Mouse (Mus musculus): Measurements from ENCODE around the gene Cnot8. TPM values are rescaled to one million over a fixed set of nuclear protein-coding genes. Genes with fewer than 3 reads are reported as not detected.
A peak's percentile ranks its signal among the peaks of the same experiment; 100 is the strongest.

Gene Cnot8
- polyA plus RNA-seq, 1 experiment from 2014 or later: 46.2 TPM

GRCm38 (mm10) chr11:58126397-58127160 is 22.6 kb downstream of the Cnot8 start:
- Histone ChIP-seq H3K4me1 (replicated peaks; ENCODE audit: control insufficient read depth, insufficient read depth, low read length) (no peaks in the 10 kb centered on the region), H3K4me3 (ENCODE audit: low read depth, low read length) (no peak overlapping the region), H3K36me3 (ENCODE audit: control insufficient read depth, insufficient read depth) (peaks cover 48% of the 10 kb centered on the region), H3K9ac (ENCODE audit: low read depth, low read length) (no peak overlapping the region), H3K9me3 (ENCODE audit: control insufficient read depth) (no peaks in the 10 kb centered on the region), H3K27ac (ENCODE audit: low read depth, low read length) (peak overlapping the region; percentile 76), H3K27me3 (replicated peaks; ENCODE audit: control insufficient read depth, insufficient read depth, low read length) (no peaks in the 10 kb centered on the region), H3K4me2 (replicated peaks; ENCODE audit: low read depth) (no peak overlapping the region)
- TF ChIP-seq CTCF (IDR thresholded peaks at IDR 0.05; ENCODE audit: low read depth): peak; percentile 43
- peak; percentile 26; the same call in 1 of the 2 replicates for ATAC-seq
- WGBS: 61% methylated on average over 7 of the region's 7 CpGs

GRCm38 (mm10) chr11:58127544-58127943 is 23.6 kb downstream of the Cnot8 start:
- peaks cover 46% of the 10 kb centered on the region for H3K36me3 ChIP-seq (ENCODE audit: control insufficient read depth, insufficient read depth)
- no peaks in the 10 kb centered on the region for H3K27me3 ChIP-seq (replicated peaks; ENCODE audit: control insufficient read depth, insufficient read depth, low read length)
- peak overlapping the region; percentile 76 for H3K27ac ChIP-seq (ENCODE audit: low read depth, low read length)
- H3K9ac ChIP-seq (ENCODE audit: low read depth, low read length): no peak overlapping the region
- no peaks in the 10 kb centered on the region for H3K9me3 ChIP-seq (ENCODE audit: control insufficient read depth)
- H3K4me1 ChIP-seq (replicated peaks; ENCODE audit: control insufficient read depth, insufficient read depth, low read length): no peaks in the 10 kb centered on the region
- no peak overlapping the region for H3K4me3 ChIP-seq (ENCODE audit: low read depth, low read length)
- TF ChIP-seq CTCF (IDR thresholded peaks at IDR 0.05; ENCODE audit: low read depth): no peak
- 50% methylated on average over 2 of the region's 2 CpGs for WGBS
- H3K4me2 ChIP-seq (replicated peaks; ENCODE audit: low read depth): no peak overlapping the region
- peak; percentile 67 for ATAC-seq

DNA sequence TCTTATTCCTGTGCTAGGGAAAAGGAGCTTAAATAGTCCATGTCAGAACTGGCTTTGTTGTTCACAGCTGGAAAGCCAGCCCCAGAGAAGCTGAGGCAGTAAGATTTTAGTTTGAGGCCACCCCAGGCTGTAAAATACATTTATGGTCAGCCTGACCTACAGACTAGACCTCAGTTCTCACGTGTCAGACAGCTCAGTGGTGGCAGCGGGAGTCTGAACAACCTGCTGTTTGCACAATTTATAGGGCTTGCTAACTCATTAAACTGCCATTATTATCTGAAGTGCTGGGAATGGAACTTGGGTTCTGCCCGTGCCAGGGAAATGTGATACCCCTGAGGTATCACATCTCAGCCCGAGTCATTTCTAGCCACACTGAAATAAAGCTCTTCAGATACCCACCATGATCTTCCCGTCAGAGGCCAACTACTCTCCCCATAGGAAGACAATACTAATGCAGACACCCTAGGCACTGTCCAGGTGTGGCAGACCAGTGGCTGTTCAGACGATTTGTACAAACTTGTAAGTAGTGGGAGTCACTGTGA is 25.4 kb downstream of the Cnot8 start:
- Histone ChIP-seq H3K27me3 (replicated peaks; ENCODE audit: control insufficient read depth, insufficient read depth, low read length) (no peaks in the 10 kb centered on the region), H3K4me1 (replicated peaks; ENCODE audit: control insufficient read depth, insufficient read depth, low read length) (no peaks in the 10 kb centered on the region), H3K4me2 (replicated peaks; ENCODE audit: low read depth) (no peak overlapping the region), H3K9me3 (ENCODE audit: control insufficient read depth) (no peaks in the 10 kb centered on the region), H3K4me3 (ENCODE audit: low read depth, low read length) (no peak overlapping the region), H3K36me3 (ENCODE audit: control insufficient read depth, insufficient read depth) (peaks cover 56% of the 10 kb centered on the region), H3K27ac (ENCODE audit: low read depth, low read length) (peak overlapping the region; percentile 64), H3K9ac (ENCODE audit: low read depth, low read length) (no peak overlapping the region)
- peak; percentile 56 for ATAC-seq
- 42% methylated on average over 6 of the region's 6 CpGs for WGBS
- TF ChIP-seq CTCF (IDR thresholded peaks at IDR 0.05; ENCODE audit: low read depth): no peak

DNA sequence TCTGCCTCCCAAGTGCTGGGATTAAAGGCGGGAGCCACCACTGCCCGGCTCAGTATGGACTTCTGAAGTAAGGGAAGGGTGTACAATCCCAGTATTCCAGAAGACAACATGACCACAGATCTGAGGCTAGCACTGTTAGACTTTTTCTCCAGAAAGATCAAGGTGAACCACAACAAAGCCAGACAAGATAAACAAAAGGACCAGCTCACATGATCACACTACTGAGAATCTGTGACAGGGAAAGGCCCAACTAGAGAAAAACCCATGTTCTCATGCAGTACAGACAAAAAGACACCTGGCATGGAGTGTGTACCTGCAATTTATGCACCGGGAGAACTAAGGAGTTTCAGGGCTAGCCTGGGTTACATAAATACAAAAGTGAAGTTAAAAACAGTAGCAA is 28.1 kb downstream of the Cnot8 start:
- WGBS: 98% methylated on average over 3 of the region's 3 CpGs
- H3K36me3 ChIP-seq (ENCODE audit: control insufficient read depth, insufficient read depth): peaks cover 64% of the 10 kb centered on the region

GRCm38 (mm10) chr11:58134869-58135268 is 30.9 kb downstream of the Cnot8 start:
- Histone ChIP-seq H3K9me3 (ENCODE audit: control insufficient read depth) (no peaks in the 10 kb centered on the region), H3K27ac (ENCODE audit: low read depth, low read length) (no peak overlapping the region), H3K4me1 (replicated peaks; ENCODE audit: control insufficient read depth, insufficient read depth, low read length) (no peaks in the 10 kb centered on the region), H3K27me3 (replicated peaks; ENCODE audit: control insufficient read depth, insufficient read depth, low read length) (no peaks in the 10 kb centered on the region), H3K4me3 (ENCODE audit: low read depth, low read length) (no peak overlapping the region), H3K36me3 (ENCODE audit: control insufficient read depth, insufficient read depth) (peaks cover 65% of the 10 kb centered on the region), H3K4me2 (replicated peaks; ENCODE audit: low read depth) (no peak overlapping the region), H3K9ac (ENCODE audit: low read depth, low read length) (no peak overlapping the region)
- no peak for TF ChIP-seq CTCF (IDR thresholded peaks at IDR 0.05; ENCODE audit: low read depth)
- ATAC-seq: no peak

More for the DNA sequence above, 28.1 kb downstream of the Cnot8 start:
- Histone ChIP-seq H3K9ac (ENCODE audit: low read depth, low read length) (no peak overlapping the region), H3K27me3 (replicated peaks; ENCODE audit: control insufficient read depth, insufficient read depth, low read length) (no peaks in the 10 kb centered on the region), H3K4me2 (replicated peaks; ENCODE audit: low read depth) (no peak overlapping the region), H3K27ac (ENCODE audit: low read depth, low read length) (no peak overlapping the region), H3K4me1 (replicated peaks; ENCODE audit: control insufficient read depth, insufficient read depth, low read length) (no peaks in the 10 kb centered on the region), H3K4me3 (ENCODE audit: low read depth, low read length) (no peak overlapping the region), H3K9me3 (ENCODE audit: control insufficient read depth) (no peaks in the 10 kb centered on the region)
- no peak for TF ChIP-seq CTCF (IDR thresholded peaks at IDR 0.05; ENCODE audit: low read depth)
- no peak for ATAC-seq

- H3K4me1 ChIP-seq (replicated peaks; ENCODE audit: control insufficient read depth, insufficient read depth, low read length): no peaks in the 10 kb centered on the region
Measured at GRCm38 (mm10) chr11:58135296-58135695, 31.3 kb downstream of the Cnot8 start.

More at GRCm38 (mm10) chr11:58135296-58135695, 31.3 kb downstream of the Cnot8 start:
- Histone ChIP-seq H3K4me2 (replicated peaks; ENCODE audit: low read depth) (no peak overlapping the region), H3K27me3 (replicated peaks; ENCODE audit: control insufficient read depth, insufficient read depth, low read length) (no peaks in the 10 kb centered on the region), H3K9me3 (ENCODE audit: control insufficient read depth) (no peaks in the 10 kb centered on the region), H3K36me3 (ENCODE audit: control insufficient read depth, insufficient read depth) (peaks cover 65% of the 10 kb centered on the region), H3K27ac (ENCODE audit: low read depth, low read length) (no peak overlapping the region), H3K9ac (ENCODE audit: low read depth, low read length) (no peak overlapping the region), H3K4me3 (ENCODE audit: low read depth, low read length) (no peak overlapping the region)
- no peak for ATAC-seq
- TF ChIP-seq CTCF (IDR thresholded peaks at IDR 0.05; ENCODE audit: low read depth): no peak
